Mouse (Mus musculus): ENCODE measurements around the gene Msl2. TPM values are rescaled to one million over a fixed set of nuclear protein-coding genes. Genes with fewer than 3 reads are reported as not detected.

Msl2 gene
- total RNA-seq (2021): 10 to 100 TPM; 67.8 to 68.4 TPM
- long read RNA-seq, experiment 1, full-length matches to known transcripts: 3 of 11 reads
- long read RNA-seq, experiment 1, partial matches to known transcripts: 0 of 11 reads
- long read RNA-seq, experiment 1, other reads (novel, unspliced or antisense): 8 of 11 reads
- long read RNA-seq, experiment 2, full-length matches to known transcripts: 2 of 3 reads
- long read RNA-seq, experiment 2, partial matches to known transcripts: 0 of 3 reads
- long read RNA-seq, experiment 2, other reads (novel, unspliced or antisense): 1 of 3 reads

- no peak for TF ChIP-seq CTCF (conservative IDR thresholded peaks at IDR 0.05)
- Histone ChIP-seq H3K4me3 (peak within 1 kb of the TSS; percentile 93), H3K27ac (peak within 1 kb of the TSS; percentile 100)
- no peak for DNase-seq (ENCODE audit: low spot score in 2 of 2)
These were observed at the start of gene Msl2 for GRCm38 (mm10) chr9:101073987-101074331. Msl2 (plus strand) TSS chr9:101074101.

- peak overlapping the region; percentile 99 for H3K27ac ChIP-seq
- TF ChIP-seq CTCF (conservative IDR thresholded peaks at IDR 0.05): no peak
- no peak for DNase-seq (ENCODE audit: low spot score in 2 of 2)
- peak overlapping the region; percentile 89 for H3K4me3 ChIP-seq
These were observed 40.0 kb upstream of the Msl2 start for GRCm38 (mm10) chr9:101033761-101034447.

- DNase-seq (ENCODE audit: low spot score in 2 of 2): peak; percentile 93
- Histone ChIP-seq H3K27ac (peak within 1 kb of the TSS; percentile 99), H3K4me3 (peak within 1 kb of the TSS; percentile 89)
- TF ChIP-seq CTCF (conservative IDR thresholded peaks at IDR 0.05): peak; percentile 53
These were observed 39.3 kb upstream of the Msl2 start, which contains the start of gene Pccb for GRCm38 (mm10) chr9:101034448-101035098. Pccb (minus strand) TSS chr9:101034898.

- Histone ChIP-seq H3K27ac (no peak overlapping the region), H3K4me3 (no peak overlapping the region)
- DNase-seq (ENCODE audit: low spot score in 2 of 2): no peak
- no peak for TF ChIP-seq CTCF (conservative IDR thresholded peaks at IDR 0.05)
These were observed 37.9 kb upstream of the Msl2 start for GRCm38 (mm10) chr9:101035836-101036596.

GRCm38 (mm10) chr9:101036876-101037275, 37.0 kb upstream of the Msl2 start:
- no peak for TF ChIP-seq CTCF (conservative IDR thresholded peaks at IDR 0.05)
- H3K27ac ChIP-seq: no peak overlapping the region
- H3K4me3 ChIP-seq: no peak overlapping the region
- DNase-seq (ENCODE audit: low spot score in 2 of 2): no peak

GRCm38 (mm10) chr9:101037396-101037795, 36.5 kb upstream of the Msl2 start:
- TF ChIP-seq CTCF (conservative IDR thresholded peaks at IDR 0.05): no peak
- no peak overlapping the region for H3K4me3 ChIP-seq
- no peak overlapping the region for H3K27ac ChIP-seq
- DNase-seq (ENCODE audit: low spot score in 2 of 2): no peak

GRCm38 (mm10) chr9:101038634-101039033, 35.3 kb upstream of the Msl2 start:
- Histone ChIP-seq H3K27ac (no peak overlapping the region), H3K4me3 (no peak overlapping the region)
- no peak for TF ChIP-seq CTCF (conservative IDR thresholded peaks at IDR 0.05)
- DNase-seq (ENCODE audit: low spot score in 2 of 2): no peak

GRCm38 (mm10) chr9:101041508-101041907, 32.4 kb upstream of the Msl2 start:
- H3K27ac ChIP-seq: no peak overlapping the region
- DNase-seq (ENCODE audit: low spot score in 2 of 2): no peak
- TF ChIP-seq CTCF (conservative IDR thresholded peaks at IDR 0.05): no peak
- H3K4me3 ChIP-seq: no peak overlapping the region

GRCm38 (mm10) chr9:101042249-101042648, 31.7 kb upstream of the Msl2 start:
- Histone ChIP-seq H3K4me3 (no peak overlapping the region), H3K27ac (no peak overlapping the region)
- no peak for TF ChIP-seq CTCF (conservative IDR thresholded peaks at IDR 0.05)
- no peak for DNase-seq (ENCODE audit: low spot score in 2 of 2)

- no peak overlapping the region for H3K4me3 ChIP-seq
These were observed 28.1 kb upstream of the Msl2 start for GRCm38 (mm10) chr9:101045710-101046338.

GRCm38 (mm10) chr9:101052007-101052406, 21.9 kb upstream of the Msl2 start:
- DNase-seq (ENCODE audit: low spot score in 2 of 2): no peak
- Histone ChIP-seq H3K4me3 (no peak overlapping the region), H3K27ac (peak overlapping the region; percentile 67)
- TF ChIP-seq CTCF (conservative IDR thresholded peaks at IDR 0.05): no peak

More at GRCm38 (mm10) chr9:101045710-101046338, 28.1 kb upstream of the Msl2 start:
- no peak for DNase-seq (ENCODE audit: low spot score in 2 of 2)
- no peak overlapping the region for H3K27ac ChIP-seq
- no peak for TF ChIP-seq CTCF (conservative IDR thresholded peaks at IDR 0.05)

GRCm38 (mm10) chr9:101052691-101053090, 21.2 kb upstream of the Msl2 start:
- DNase-seq (ENCODE audit: low spot score in 2 of 2): no peak
- TF ChIP-seq CTCF (conservative IDR thresholded peaks at IDR 0.05): no peak

More at GRCm38 (mm10) chr9:101052691-101053090, 21.2 kb upstream of the Msl2 start:
- Histone ChIP-seq H3K27ac (peak overlapping the region; percentile 67; the same call in 1 of the 2 replicates), H3K4me3 (no peak overlapping the region)

Measured in layer of hippocampus, adult 2 months (tissue).